In genomic region chr4:46092429-46093076, GRCm38 (mm10) we compare ENCODE assay signal across 13 mouse cellular contexts. TPM values are rescaled to one million over a fixed set of nuclear protein-coding genes. Genes with fewer than 3 reads are reported as not detected.
DNase-seq lines count a peak whose midpoint lies in the region; ATAC-seq and TF ChIP-seq lines count a peak whose summit lies in the region.
"Had no signal": no experiment of that assay in that cellular context is flagged by ENCODE, and none has a peak within 500 bp of the region (broad histone marks: within the 10 kb centered on the region; RNA-seq: fewer than 3 reads in every experiment).

No protein-coding gene starts in this region.

- H3K4me2 ChIP-seq in midbrain, embryonic 16.5 days (ENCODE audit: low read length), result no peak overlapping the region
- H3K4me2 ChIP-seq in hindbrain, embryonic 11.5 days (replicated peaks; ENCODE audit: low read depth, low read length), result no peak overlapping the region
- H3K4me2 ChIP-seq: embryonic facial prominence, embryonic 12.5 days; hindbrain, embryonic 13.5 days; lung, embryonic 14.5 days had no signal

- H3K4me1 ChIP-seq in midbrain, embryonic 16.5 days (ENCODE audit: control insufficient read depth, insufficient read depth, low read length), result no peaks in the 10 kb centered on the region
- no peaks in the 10 kb centered on the region for H3K4me1 ChIP-seq in hindbrain, embryonic 11.5 days (replicated peaks; ENCODE audit: control insufficient read depth, insufficient read depth, low read length)
- H3K4me1 ChIP-seq: embryonic facial prominence, embryonic 12.5 days had no signal

- H3K79me3 ChIP-seq in C2C12 (ENCODE audit: low read depth), result no peaks in the 10 kb centered on the region

- H3ac ChIP-seq in C2C12 (ENCODE audit: control insufficient read depth, insufficient read length, low read depth), result peak overlapping the region; percentile 34

- no peak overlapping the region for H3K27ac ChIP-seq in midbrain, embryonic 16.5 days (ENCODE audit: low read length)
- H3K27ac ChIP-seq in hindbrain, embryonic 11.5 days (ENCODE audit: low read depth, low read length), result no peak overlapping the region
- H3K27ac ChIP-seq: embryonic facial prominence, embryonic 12.5 days; heart, embryonic 10.5 days; hindbrain, embryonic 13.5 days had no signal

- no peaks in the 10 kb centered on the region for H3K9me3 ChIP-seq in midbrain, embryonic 16.5 days (replicated peaks; ENCODE audit: control insufficient read depth, low read length, poor library complexity, severe bottlenecking)
- no peaks in the 10 kb centered on the region for H3K9me3 ChIP-seq in hindbrain, embryonic 11.5 days (ENCODE audit: control insufficient read depth, low read length)
- H3K9me3 ChIP-seq: embryonic facial prominence, embryonic 12.5 days; heart, embryonic 10.5 days; hindbrain, embryonic 13.5 days had no signal

- ATAC-seq in midbrain, embryonic 16.5 days, result no peak
- no peak for ATAC-seq in hindbrain, embryonic 11.5 days (ENCODE audit: low FRiP score)

- TF ChIP-seq CTCF in C2C12 (IDR thresholded peaks at IDR 0.05; ENCODE audit: control insufficient read depth, insufficient read depth, insufficient read length), result no peak

- H3K36me3 ChIP-seq in C2C12 (ENCODE audit: control insufficient read depth, insufficient read depth), result no peaks in the 10 kb centered on the region
- H3K36me3 ChIP-seq in midbrain, embryonic 16.5 days (ENCODE audit: control insufficient read depth, insufficient read depth, low read length), result no peaks in the 10 kb centered on the region
- H3K36me3 ChIP-seq in hindbrain, embryonic 11.5 days (ENCODE audit: control insufficient read depth, insufficient read depth, low read length), result no peaks in the 10 kb centered on the region
- H3K36me3 ChIP-seq: embryonic facial prominence, embryonic 12.5 days; hindbrain, embryonic 13.5 days had no signal

- no peaks in the 10 kb centered on the region for H3K27me3 ChIP-seq in C2C12 (ENCODE audit: control insufficient read depth, insufficient read depth, insufficient read length)
- no peaks in the 10 kb centered on the region for H3K27me3 ChIP-seq in midbrain, embryonic 16.5 days (ENCODE audit: control insufficient read depth, insufficient read depth, low read depth, low read length)
- H3K27me3 ChIP-seq in hindbrain, embryonic 11.5 days (ENCODE audit: control insufficient read depth, insufficient read depth, low read length), result no peaks in the 10 kb centered on the region
- H3K27me3 ChIP-seq: embryonic facial prominence, embryonic 12.5 days; hindbrain, embryonic 13.5 days had no signal

- H3K79me2 ChIP-seq in C2C12 (ENCODE audit: control insufficient read depth, insufficient read depth), result no peaks in the 10 kb centered on the region

- H3K9ac ChIP-seq in midbrain, embryonic 16.5 days (ENCODE audit: low read depth, low read length), result no peak overlapping the region
- no peak overlapping the region for H3K9ac ChIP-seq in hindbrain, embryonic 11.5 days (ENCODE audit: low read depth, low read length)
- H3K9ac ChIP-seq: embryonic facial prominence, embryonic 12.5 days; hindbrain, embryonic 13.5 days; lung, embryonic 14.5 days had no signal

- DNase-seq in layer of hippocampus, adult 8-10 months (ENCODE audit: low spot score in 2 of 2), result peak; percentile 58 to 76
- no peak for DNase-seq in layer of hippocampus, postnatal 25 days (ENCODE audit: extremely low spot score in 1 of 2, low spot score in 1 of 2)
- peak; percentile 71 for DNase-seq in adrenal gland, postnatal 10 days
- peak; percentile 68 to 81 for DNase-seq in cerebellum, postnatal 25 days
- DNase-seq in testis, postnatal 10 days (ENCODE audit: low spot score), result no peak
- DNase-seq in hindbrain, embryonic 11.5 days (ENCODE audit: low spot score), result no peak
- DNase-seq: lung, embryonic 14.5 days; midbrain, embryonic 14.5 days had no signal

- WGBS in midbrain, embryonic 16.5 days, result 79% methylated on average over 5 of the region's 5 CpGs
- WGBS in hindbrain, embryonic 11.5 days, result 85% methylated on average over 5 of the region's 5 CpGs

- H3K4me3 ChIP-seq in C2C12 (ENCODE audit: insufficient read depth, poor library complexity, severe bottlenecking), result no peak overlapping the region
- H3K4me3 ChIP-seq in midbrain, embryonic 16.5 days (ENCODE audit: low read depth, low read length), result no peak overlapping the region
- no peak overlapping the region for H3K4me3 ChIP-seq in hindbrain, embryonic 11.5 days (ENCODE audit: low read depth, low read length)
- H3K4me3 ChIP-seq: embryonic facial prominence, embryonic 12.5 days; heart, embryonic 10.5 days; hindbrain, embryonic 13.5 days had no signal

TF ChIP-seq in C2C12, 6 proteins besides CTCF, POLR2A, EP300 and RAD21:
- TF ChIP-seq MYOD1 (IDR thresholded peaks at IDR 0.05; ENCODE audit: control insufficient read depth, insufficient read length, low read depth) (no peak), MYOG (IDR thresholded peaks at IDR 0.05; ENCODE audit: control insufficient read depth, extremely low read depth, insufficient read length) (no peak), CEBPB (IDR thresholded peaks at IDR 0.05; ENCODE audit: low read depth) (no peak), MAX (IDR thresholded peaks at IDR 0.05) (peak; percentile 38), USF1 (IDR thresholded peaks at IDR 0.05; ENCODE audit: low read depth) (peak; percentile 21), FOSL1 (IDR thresholded peaks at IDR 0.05; ENCODE audit: insufficient read depth, low read length, poor library complexity, severe bottlenecking) (no peak)
TF ChIP-seq in C2C12: peak in this region for 2.

RNA-seq across cellular contexts. Expression of gene Ncbp1, which starts 45.9 kb away (rescaled TPM):
- 10 to 100 TPM; 46.8 to 57.7 (median 53.6) TPM for total RNA-seq in layer of hippocampus, adult 8-10 months (2022)
- 10 to 100 TPM; 51.4 to 60.4 TPM for total RNA-seq in layer of hippocampus, postnatal 25 days (2021)
- 73.4 TPM for polyA plus RNA-seq in C2C12 (2012; fragmentation: generic; extraction: Trizol)
- total RNA-seq in adrenal gland, postnatal 10 days (2021), result 10 to 100 TPM; 42.8 to 44.1 TPM
- 70.2 and 75.7 TPM in 2 replicates for polyA plus RNA-seq in midbrain, embryonic 16.5 days (2015; fragmentation: Nextera tagmentation; extraction: Ambion mirVana)
- polyA plus RNA-seq in hindbrain, embryonic 11.5 days (2014; fragmentation: Nextera tagmentation; extraction: Ambion mirVana), result 124 and 139 TPM in 2 replicates

RNA-seq across cellular contexts. Expression of gene Tstd2, which starts 45.9 kb away (rescaled TPM):
- 10 to 100 TPM; 17.1 to 22.0 (median 18.7) TPM for total RNA-seq in layer of hippocampus, adult 8-10 months (2022)
- total RNA-seq in layer of hippocampus, postnatal 25 days (2021), result 10 to 100 TPM; 19.0 to 22.0 TPM
- 15.5 TPM for polyA plus RNA-seq in C2C12 (2012; fragmentation: generic; extraction: Trizol)
- total RNA-seq in adrenal gland, postnatal 10 days (2021), result 10 to 100 TPM; 22.3 to 28.5 TPM
- polyA plus RNA-seq in midbrain, embryonic 16.5 days (2015; fragmentation: Nextera tagmentation; extraction: Ambion mirVana), result 24.9 and 31.5 TPM in 2 replicates
- 39.3 and 41.4 TPM in 2 replicates for polyA plus RNA-seq in hindbrain, embryonic 11.5 days (2014; fragmentation: Nextera tagmentation; extraction: Ambion mirVana)

RNA-seq across cellular contexts. Expression of gene Tmod1, which starts 53.8 kb away (rescaled TPM):
- total RNA-seq in layer of hippocampus, adult 8-10 months (2022), result 10 to 100 TPM; 22.4 to 30.0 (median 28.9) TPM
- total RNA-seq in layer of hippocampus, postnatal 25 days (2021), result 10 to 100 TPM; 20.7 to 20.9 TPM
- polyA plus RNA-seq in C2C12 (2012; fragmentation: generic; extraction: Trizol), result 0.34 TPM
- total RNA-seq in adrenal gland, postnatal 10 days (2021), result 10 to 100 TPM in 1 of 2 experiments, 1 to 10 TPM in 1; 6.9 to 22.7 TPM
- polyA plus RNA-seq in midbrain, embryonic 16.5 days (2015; fragmentation: Nextera tagmentation; extraction: Ambion mirVana), result 0.80 and 0.85 TPM in 2 replicates
- 3.6 and 4.9 TPM in 2 replicates for polyA plus RNA-seq in hindbrain, embryonic 11.5 days (2014; fragmentation: Nextera tagmentation; extraction: Ambion mirVana)

Comparison
In these comparisons a context has a peak if more than half of its experiments do, and no peak if none do; other contexts are left out.
1. DNase-seq: peak in layer of hippocampus, adult 8-10 months (2 of 2), adrenal gland, postnatal 10 days (single experiment) and cerebellum, postnatal 25 days (2 of 2); none in layer of hippocampus, postnatal 25 days (0 of 2), testis, postnatal 10 days (single experiment) and hindbrain, embryonic 11.5 days (single experiment).